Mouse (Mus musculus) liver (tissue): ENCODE data around the gene Gnb5.
"Not testable (repeated sequence)": the region's sequence is repeated elsewhere in the genome, so short reads cannot be mapped to it uniquely, and the experiment has no call there.

Experiments
- DNase-seq: peaks from one replicate; pipeline ENCODE4 v3.0.0-alpha.2; 2020; ENCODE audit warnings: mixed read lengths

Gene Gnb5

DNA sequence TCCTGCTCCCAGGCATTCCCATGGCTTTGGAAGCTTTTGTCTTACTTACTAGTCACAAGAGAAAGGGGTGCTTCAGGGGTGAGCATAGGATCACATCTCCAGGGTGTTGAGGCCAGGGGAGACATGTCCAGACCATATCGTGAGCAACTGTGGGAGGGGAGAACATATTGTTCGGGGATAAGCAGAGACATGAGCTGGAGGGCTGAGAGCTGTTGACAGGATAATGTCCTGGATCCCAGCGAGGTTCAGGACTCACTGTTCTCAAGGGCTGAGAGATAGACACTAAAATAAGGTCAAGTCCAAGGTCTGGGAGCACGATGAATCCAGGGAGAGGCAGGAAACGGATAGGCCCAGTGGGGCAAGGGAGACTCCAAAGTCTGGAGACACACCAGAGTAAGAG lies 56.9 kb downstream of the Gnb5 start:
- DNase-seq = no peak

DNA sequence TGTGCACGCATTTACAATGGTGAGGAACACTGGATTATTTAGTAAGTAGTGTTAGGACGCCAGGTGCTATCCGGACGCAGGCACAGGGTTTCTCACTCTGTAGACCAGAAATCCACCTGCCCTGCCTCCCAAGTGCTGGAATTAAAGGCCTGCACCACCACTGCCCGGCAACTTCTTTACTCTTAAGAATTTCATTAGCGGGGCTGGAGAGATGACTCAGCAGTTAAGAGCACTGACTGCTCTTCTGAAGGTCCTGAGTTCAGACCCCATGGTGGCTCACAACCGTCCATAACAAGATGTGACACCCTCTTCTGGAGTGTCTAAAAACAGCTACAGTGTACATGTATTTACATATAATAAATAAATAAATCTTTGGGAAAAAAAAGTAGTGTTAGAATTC lies 57.6 kb downstream of the Gnb5 start:
- not testable (repeated sequence) for DNase-seq

DNA sequence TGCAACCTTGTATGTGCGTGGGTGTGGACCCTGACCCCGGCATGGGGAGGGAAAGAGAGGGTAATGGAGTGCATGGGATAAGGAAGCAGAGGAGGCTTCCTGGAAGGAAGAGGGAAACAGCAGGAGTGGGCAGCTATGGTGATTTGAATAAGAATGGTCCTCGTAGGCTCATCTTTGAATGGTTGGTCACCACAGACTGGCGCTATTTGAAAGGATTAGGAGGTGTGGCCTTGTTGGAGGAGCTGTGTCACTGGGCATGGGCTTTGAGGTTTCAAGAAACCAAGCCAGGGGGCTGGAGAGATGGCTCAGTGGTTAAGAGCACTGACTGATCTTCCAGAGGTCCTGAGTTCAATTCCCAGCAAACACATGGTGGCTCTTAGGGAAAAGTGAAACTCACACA lies 59.1 kb downstream of the Gnb5 start:
- no peak for DNase-seq

DNA sequence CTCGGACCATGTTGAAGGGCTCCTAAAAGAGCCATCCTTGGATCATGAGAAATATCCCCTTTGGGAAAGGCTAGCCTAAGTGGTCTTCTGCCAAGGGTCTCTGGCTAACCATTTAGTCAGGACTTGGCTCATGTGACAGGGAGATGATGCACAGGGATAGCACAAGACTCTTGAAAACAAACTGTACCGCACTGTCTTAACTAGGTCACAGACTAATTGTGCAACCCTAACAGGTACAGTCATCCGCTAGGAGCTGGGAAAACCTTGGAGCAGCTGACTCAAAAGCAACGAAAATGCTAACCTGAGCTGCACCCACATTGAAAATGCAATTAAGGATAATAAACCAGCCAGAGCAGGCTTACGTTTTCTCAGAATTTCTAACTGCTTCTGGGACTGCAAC lies 60.1 kb downstream of the Gnb5 start:
- DNase-seq = no peak

DNA sequence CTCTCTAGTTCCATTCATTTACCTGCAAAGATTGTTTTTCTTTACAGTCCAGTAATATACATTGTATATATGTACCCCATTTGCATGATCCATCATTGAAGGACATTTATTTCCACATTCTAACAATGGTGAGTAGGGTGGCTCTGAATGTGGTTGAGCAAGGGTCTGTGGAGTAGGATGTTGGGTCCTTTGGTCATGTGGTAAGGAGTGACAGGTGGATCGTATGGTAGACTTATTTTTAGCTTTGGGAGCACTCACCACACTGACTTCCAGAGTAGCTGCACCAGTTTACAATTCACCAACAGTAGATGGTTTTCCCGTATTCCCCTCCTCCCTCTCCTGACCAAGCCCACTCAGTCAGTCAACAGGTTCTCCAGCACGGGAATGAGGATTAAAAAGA lies 62.7 kb downstream of the Gnb5 start:
- DNase-seq = no peak

DNA sequence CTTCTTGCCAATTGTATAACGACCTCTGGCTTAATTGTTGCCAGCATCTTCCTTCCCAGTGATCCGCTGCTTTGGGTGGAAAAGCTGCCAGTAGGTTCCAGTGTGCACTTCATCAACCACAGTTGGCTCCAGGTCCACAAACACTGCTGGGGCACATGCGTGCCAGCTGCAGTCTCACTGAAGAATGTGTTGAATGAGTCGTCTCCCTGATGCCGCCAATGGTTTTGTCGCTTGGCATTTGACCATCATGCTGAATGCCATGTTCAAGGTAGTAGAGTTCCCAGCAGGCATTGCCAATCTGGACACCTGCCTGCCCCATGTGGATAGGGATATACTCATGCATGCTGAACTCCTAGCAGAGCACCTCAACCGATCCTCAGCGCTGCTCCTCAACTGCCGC lies 69.5 kb downstream of the Gnb5 start:
- DNase-seq = no peak

DNA sequence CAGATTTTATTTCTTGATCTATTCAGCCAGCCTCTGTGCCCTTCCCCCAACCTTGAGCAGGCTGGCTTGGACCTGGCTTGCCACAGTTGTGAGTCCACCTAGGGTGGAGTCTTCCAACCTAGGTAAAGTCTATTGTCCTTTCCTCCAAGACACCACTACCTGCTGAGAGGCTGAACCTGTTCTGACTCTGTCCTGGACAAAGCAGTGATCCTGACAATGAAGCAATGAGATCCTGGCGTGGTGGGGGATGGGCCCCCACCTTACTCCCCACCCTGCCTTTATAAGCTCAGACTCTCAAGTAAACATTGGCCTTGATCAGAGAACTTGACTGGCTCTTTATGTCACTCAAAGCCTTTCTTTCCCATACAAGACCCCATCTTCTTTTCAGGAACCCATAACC lies 70.3 kb downstream of the Gnb5 start:
- DNase-seq = no peak

DNA sequence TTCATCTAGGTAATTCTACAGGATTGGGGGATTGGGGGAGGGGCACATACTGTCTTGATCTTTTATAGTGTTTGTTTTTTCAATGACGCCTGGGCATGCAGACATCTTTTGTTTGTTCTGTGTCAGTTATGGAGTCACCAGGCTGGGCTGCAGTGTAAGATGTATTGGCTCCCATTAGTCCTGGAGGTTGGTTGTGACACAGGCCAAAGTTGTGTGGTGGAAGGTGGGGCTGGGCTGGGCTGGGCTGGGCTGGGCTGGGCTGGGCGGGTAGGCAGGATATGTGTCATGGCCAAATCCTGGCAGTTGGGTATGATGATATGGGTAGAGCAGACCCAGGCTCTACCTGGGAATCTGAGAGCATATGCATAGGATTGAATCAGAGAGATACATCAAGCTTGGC lies 72.7 kb downstream of the Gnb5 start:
- DNase-seq = no peak

DNA sequence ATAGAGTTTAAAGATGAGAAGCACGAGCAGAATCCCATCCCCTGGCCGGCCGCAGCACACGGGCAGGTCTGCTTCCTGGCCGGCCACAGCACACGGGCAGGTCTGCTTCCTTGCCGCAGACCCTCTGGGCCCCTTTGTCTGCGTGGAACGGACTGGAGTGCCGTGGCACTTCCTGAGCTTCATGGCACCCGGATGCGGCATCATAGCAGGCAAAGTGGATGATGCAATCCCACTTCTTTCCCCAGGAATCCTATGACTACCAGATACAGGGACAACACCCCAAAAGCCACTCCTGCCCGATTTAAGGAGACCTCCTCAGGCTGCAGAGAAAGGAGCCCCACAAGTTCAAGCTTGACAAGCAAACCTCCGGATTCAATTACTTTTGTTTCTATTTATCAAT lies 76.7 kb downstream of the Gnb5 start:
- no peak for DNase-seq

DNA sequence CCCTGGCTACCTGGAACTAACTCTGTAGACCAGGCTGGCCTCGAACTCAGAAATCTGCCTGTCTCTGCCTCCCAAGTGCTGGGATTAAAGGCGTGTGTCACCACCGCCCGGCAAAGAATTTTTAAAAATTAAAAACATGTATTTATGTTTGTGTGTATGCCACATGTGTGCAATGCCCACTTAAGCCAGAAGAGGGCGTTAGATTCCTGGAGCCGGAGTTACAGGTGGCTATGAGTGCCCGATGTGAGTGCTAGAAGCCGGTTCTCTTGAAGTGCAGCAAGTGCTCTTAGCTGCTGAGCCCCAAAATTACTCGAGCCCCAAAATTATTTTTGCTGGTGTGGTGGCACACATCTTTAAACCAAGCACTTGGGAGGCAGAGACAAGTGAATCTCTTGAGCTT lies 77.7 kb downstream of the Gnb5 start:
- no peak for DNase-seq

DNA sequence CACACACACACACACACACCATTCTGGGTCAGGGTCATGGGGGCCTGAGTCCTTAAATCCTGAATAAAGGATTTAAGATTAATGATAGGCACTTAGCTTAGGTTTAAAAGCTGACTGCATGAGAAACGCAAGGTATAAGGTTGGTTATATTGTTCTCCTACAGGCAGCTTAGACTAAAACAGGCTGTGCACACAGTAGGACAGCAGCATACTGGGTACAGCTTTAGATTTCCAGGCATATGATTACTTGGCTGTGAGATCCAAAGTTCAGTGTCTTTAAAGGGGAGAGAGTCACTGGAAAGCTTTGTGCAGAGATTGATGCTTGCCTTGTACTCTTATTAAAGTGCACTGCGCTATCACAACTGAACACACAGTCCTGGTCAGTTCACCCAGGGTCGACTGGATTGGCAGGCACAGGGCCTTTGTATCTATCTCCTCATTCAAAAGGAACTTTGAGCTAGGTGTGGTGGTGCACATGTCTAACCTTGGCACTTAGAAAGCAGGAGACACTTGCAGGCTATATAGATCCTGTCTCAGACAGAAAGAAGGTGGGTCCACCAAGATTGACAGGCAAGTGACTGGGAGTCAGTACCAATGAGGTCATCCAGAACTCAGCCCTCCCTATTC lies 78.4 kb downstream of the Gnb5 start:
- DNase-seq = no peak

DNA sequence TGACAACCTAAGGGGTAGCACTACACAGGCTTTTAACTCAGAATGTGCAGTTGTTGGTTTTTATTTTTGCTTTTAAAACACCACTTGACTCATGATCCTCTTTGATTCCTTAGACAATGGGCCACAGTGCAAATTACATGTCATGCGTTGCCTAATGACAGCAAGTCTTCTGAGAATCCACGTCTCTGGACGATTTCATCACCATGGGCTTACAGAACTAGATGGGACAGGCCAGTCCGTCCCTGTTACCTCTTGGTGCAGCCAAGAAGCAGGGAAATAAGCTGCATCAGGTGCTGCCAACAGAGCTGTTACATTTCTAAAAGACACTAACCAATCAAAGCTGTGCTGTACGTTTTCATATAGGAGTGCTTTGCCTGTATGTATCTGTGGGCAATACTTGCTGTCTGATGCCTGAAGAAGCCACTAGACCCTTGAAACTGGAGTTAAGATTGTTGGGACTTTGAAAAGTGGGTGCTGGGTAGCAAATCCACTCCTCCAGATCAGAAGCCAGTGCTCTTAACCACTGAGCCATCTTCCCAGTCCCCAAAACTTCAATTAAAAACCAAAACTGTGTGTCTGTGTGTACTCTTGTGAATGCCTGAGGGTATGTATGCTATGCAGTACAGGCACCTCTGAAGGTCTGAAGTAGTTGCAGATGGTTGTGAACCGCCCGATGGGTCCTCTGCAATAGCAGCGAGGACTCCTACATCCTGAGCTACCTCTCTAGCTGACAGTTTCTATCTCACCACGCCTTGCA lies 79.3 kb downstream of the Gnb5 start:
- no peak for DNase-seq

DNA sequence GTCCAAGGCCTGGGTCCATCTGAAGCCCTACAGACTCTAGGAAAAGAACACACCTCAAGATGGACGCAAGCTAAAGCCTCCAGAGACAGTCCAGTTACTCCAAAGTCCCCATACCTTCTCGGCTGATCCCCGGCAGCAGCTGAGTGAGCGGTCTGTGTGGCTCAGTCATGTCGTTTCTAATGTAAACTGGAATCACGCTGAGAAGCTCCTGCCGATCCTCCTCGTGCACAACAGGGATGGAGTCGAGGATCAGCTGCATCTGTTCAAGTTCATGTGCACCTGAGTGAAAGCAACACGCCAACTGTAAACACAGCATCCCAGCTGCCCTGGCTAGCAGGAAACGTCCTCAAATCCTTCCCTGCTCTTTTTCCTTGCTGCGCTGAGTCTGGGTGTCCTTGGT lies 87.2 kb downstream of the Gnb5 start:
- no peak for DNase-seq
